Mouse (Mus musculus): ENCODE results near the gene Cct6b.
"Not testable (repeated sequence)": the region's sequence is repeated elsewhere in the genome, so short reads cannot be mapped to it uniquely, and the experiment has no call there.

Gene Cct6b

DNA sequence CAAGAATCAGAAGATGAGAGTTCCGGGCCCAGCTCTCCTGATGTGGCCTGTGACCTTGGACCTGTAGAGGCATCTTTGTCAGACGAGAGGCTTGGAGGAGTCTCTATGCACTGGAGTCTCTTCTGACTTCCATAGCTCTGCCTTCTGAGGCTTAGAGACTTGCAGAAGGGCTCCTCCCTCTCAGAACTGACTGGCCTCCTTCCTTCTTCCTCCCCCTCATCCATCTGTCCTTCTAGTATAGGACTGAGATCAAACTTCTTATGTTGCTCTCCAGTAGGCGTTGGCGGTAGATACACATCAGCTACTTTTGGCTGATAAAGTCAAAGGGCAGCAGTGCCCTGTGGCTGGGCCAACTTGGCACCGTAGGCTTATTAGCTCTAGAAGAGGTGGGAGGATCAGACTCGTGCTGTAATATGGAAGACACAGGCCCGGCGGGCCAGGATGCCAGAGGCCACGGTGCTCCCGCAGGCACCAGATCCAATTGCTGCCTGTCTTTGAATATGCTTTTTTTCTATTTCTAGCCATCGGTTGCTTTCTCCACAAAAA lies 64.2 kb downstream of the Cct6b start:
- DNase-seq (ENCODE audit: low spot score in 2 of 2): no peak

DNA sequence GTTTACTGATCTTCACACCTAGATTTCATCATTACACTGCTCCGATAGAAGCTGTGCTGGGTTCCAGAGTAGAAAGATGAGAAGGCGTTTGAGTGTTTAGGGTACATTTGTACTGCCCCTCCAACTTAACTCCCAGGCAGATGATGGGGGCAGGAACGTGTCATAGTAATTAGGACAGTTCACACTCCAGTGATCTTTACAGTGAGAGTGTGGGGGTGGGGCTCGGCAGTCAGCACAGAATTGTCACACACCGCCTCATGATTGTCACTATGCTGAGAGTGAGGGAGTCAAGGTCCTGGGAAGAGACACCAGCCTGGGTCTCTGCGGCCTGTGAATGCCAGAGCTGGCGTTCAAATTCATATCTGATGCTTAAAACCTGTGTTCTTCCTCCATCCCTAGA lies 68.2 kb downstream of the Cct6b start:
- no peak for DNase-seq (ENCODE audit: low spot score in 2 of 2)

DNA sequence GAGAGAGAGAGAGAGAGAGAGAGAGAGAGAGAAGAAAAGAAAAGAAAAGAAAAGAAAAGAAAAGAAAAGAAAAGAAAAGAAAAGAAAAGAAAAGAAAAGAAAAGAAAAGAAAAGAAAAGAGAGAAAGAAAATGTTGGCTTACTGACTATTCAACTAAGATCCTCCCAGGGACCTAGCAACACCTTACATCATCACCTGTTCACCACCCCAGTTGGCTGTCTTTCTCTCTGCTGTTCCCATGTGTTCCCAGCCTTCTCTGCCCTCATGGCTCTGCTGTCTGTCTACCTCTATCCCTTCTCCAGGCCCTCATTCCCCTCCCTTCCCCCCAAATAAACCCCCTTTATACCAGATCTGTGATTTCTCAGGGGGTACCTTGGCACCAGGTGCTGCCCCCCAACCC lies 69.2 kb downstream of the Cct6b start:
- not testable (repeated sequence) for DNase-seq (ENCODE audit: low spot score in 2 of 2)

DNA sequence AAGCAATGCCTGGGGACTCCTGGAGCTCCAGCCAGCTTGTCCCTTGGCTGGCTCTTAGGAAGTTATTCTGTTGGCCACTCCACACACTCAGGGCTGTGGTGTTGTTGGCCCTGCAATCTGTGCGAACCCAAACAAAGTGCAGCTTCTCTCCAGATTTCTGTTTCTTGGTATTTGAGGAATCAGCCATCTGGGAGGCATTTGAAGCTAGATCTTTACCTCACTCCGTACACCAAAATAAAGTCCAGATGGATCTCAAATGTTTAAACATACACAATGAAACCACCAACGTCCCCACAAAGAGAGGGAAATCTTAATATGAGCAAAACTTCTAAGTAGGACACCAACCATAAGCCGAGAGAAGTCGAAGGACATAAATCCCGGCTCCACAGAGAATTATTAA lies 71.5 kb downstream of the Cct6b start:
- DNase-seq (ENCODE audit: low spot score in 2 of 2): no peak

DNA sequence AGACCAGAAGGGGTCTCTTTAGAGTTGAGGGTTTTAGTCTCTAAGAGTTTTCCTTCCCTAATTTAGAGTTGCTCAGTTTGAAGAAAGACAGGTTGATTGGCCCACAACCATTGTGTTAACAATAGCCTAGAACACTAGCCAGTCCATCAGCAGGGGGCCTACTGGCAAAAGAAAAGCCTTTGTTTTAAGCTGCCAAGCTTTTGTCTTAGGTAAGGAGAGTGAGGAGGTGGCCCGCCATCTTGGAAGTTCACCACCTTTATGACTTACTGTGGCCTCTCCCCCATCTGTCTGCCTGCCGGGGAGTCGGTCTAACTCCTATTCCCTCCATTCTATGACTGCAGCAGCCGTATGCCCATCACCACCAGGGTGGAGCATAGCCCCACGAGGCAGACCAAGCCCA lies 73.6 kb downstream of the Cct6b start:
- no peak for DNase-seq (ENCODE audit: low spot score in 2 of 2)

DNA sequence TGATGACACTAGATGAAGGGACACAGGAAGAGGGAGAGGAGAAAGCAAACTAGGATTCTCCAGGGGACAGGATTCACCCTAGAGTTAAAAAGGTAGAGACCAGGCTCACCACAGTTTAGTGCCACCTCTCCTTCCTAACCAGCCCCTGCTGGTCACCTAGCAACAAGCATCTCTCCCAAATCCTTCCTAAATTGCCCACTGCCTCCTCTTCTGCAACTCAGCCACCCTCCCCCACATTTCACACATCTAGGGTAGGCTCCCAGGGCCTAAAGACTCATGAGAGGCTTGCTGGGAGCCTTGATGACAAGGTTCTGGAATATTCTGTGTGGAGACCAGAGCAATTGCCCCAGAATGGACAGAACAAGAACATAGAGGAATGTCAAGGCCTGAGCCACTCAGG lies 76.5 kb downstream of the Cct6b start:
- no peak for DNase-seq (ENCODE audit: low spot score in 2 of 2)

DNA sequence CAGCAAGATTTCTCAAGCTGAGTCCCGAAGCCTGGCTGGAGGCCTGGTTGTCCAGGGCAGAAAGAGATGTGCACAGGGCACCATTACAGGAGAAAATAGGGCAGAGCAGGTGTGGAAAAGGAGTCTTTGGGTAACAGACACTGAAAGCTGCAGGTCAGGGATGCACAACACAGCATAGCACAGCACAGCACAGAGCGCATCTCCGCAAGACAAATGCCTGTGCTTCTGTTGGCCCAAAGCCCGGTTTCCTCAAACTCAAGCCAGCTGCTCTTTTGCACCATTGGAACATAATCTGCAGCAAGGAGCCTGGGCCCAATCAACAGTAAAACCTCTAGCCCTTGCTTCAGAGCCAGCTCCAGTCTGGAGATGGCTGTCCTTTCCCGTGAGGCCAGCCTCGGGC lies 79.4 kb downstream of the Cct6b start:
- DNase-seq (ENCODE audit: low spot score in 2 of 2): no peak

DNA sequence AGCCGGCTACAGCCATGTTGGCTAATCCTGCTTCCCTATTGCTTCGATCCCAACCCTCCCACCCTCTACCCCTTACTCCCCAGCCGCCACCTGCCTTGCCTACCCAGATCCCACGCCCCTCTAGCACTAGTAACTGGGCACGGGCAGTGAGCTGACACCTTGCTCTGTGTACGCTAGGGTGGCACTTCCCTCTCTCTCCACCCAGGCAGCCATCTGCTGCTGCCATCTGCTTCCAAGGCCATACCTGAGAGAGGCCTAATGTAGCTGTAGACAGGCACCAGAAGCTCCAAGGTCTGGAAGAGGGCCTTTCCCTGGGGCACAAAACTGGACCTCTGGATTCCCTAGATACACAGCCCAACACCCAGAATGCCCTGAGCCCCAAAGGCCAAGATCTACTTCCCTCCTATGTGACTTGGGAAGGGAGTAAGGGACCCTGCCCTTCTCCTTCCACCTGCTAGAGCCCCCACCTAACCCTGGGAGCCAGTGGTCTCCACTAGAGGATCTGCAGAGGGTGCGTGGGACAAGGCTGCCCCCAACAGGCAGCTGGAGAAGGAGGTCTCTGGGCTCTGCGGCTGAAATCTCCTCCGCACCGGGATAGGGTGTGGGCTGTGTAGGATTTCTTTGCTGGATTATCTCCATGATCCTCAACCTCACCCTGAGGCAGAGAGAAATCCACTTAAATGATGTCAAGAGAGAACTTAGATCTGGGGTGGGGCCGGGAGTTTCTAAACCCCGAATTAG lies 80.2 kb downstream of the Cct6b start:
- DNase-seq (ENCODE audit: low spot score in 2 of 2): no peak

DNA sequence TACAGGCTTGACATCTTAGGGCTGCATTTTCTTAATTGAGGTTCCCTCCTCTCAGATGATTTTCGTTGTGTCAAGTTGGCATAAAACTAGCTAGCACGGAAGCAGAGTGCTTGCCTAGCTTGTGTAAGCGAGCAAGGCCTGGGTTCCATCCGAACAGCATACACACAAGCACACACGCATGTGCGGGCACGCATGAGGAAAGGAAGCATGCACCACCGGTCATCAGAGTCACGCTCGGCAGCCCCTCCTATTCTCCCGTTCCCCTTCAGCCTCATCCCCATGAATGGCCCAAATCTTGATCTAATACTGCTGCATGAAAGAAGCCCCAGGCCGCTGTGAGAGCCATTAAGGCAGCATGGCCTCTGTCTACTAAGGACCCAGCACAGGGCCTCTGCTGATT lies 85.6 kb downstream of the Cct6b start:
- no peak for DNase-seq (ENCODE audit: low spot score in 2 of 2)

Data from spleen, postnatal 4 days (tissue).